Mouse (Mus musculus): ENCODE results near the gene Mllt3. TPM values are rescaled to one million over a fixed set of nuclear protein-coding genes. Genes with fewer than 3 reads are reported as not detected.

Mllt3 gene
- polyA plus RNA-seq, 1 experiment from 2014 or later, result 74.9 TPM

DNA sequence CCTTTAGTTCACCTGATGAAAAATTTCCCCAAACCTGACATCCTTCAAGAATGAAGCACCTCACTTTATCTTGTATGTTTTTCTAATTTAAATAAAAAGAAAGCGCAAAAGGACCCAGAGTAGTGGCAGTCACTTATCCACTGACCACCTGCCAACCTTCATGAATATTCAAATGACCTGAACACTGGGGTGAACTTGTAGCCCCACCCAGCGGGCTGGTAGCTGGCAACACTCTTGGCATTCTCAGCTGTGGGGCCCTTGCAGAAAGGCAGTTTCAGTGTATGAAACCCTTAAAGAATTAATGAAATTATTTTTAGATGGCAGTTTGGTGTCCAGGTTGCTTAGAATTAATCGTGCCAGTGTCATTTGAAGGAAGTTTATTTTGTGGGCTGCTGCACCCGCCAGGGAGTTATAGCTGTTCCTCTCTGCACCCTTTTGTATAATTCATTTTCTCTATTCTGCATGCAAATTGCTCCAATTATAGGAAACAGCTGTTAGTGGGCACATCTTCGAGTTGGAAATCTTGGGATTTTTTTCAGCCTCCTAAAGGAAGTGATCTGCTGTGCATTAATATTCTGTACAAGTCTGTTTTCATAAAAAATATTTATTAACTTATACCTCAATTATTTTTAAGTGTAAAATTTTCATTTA is 149.8 kb downstream of the Mllt3 start:
- H3K27ac ChIP-seq (ENCODE audit: low read length), result no peak overlapping the region

DNA sequence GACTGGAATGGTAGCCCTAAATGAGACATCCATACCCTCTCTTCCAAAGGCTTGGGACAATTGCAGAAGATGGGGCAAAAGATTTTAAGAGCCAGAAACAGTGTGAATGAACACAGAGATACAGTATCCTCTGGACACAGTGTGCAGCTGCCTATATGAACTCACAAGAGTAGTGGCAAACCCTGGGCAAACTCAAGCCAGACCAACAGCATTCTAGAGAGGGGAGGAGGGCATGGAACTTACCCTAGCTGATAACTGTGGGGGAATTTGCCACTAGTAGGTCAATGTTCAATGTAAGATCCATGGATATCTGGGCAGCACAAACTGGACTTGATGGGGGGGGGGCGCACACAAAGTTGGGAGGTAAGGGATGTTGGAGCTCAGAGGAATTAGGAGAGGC is 151.2 kb downstream of the Mllt3 start:
- H3K27ac ChIP-seq (ENCODE audit: low read length), result no peak overlapping the region
- no peak overlapping the region for H3K4me2 ChIP-seq (ENCODE audit: low read length)
- H3K27me3 ChIP-seq (ENCODE audit: control insufficient read depth, insufficient read depth, low read depth, low read length), result no peaks in the 10 kb centered on the region
- no peak overlapping the region for H3K4me3 ChIP-seq (ENCODE audit: low read depth, low read length)
- no peaks in the 10 kb centered on the region for H3K36me3 ChIP-seq (ENCODE audit: control insufficient read depth, insufficient read depth, low read length)
- H3K9ac ChIP-seq (ENCODE audit: low read depth, low read length), result no peak overlapping the region
- no peak for ATAC-seq
- 100% methylated on average over 1 of the region's 1 CpGs for WGBS
- H3K9me3 ChIP-seq (replicated peaks; ENCODE audit: control insufficient read depth, low read length, poor library complexity, severe bottlenecking), result no peaks in the 10 kb centered on the region
- peaks cover 15% of the 10 kb centered on the region for H3K4me1 ChIP-seq (ENCODE audit: control insufficient read depth, insufficient read depth, low read length)

More for the DNA sequence above, 149.8 kb downstream of the Mllt3 start:
- ATAC-seq, result no peak
- Histone ChIP-seq H3K9me3 (replicated peaks; ENCODE audit: control insufficient read depth, low read length, poor library complexity, severe bottlenecking) (no peaks in the 10 kb centered on the region), H3K4me1 (ENCODE audit: control insufficient read depth, insufficient read depth, low read length) (peaks cover 19% of the 10 kb centered on the region), H3K4me3 (ENCODE audit: low read depth, low read length) (no peak overlapping the region), H3K27me3 (ENCODE audit: control insufficient read depth, insufficient read depth, low read depth, low read length) (no peaks in the 10 kb centered on the region), H3K4me2 (ENCODE audit: low read length) (no peak overlapping the region), H3K36me3 (ENCODE audit: control insufficient read depth, insufficient read depth, low read length) (no peaks in the 10 kb centered on the region), H3K9ac (ENCODE audit: low read depth, low read length) (no peak overlapping the region)
- 24% methylated on average over 5 of the region's 5 CpGs for WGBS

DNA sequence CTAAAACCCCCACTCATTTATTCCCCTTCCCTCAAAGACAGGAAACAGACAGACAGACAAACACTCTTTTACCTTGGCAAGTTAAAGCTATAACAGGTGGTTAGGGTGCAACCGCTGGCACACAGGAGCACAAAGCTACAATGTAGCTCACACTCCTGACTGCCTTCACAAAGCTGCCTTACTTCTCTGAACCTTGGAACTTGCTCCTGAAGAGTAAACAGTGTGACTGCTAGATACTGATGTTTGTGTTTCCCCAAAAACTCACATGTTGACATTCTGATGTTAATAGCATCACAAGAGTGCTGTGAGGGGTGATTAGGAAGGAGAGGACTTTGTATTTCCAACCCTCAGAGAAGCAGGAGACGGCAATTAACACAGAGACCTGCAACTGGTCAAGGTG is 151.6 kb downstream of the Mllt3 start:
- H3K4me3 ChIP-seq (ENCODE audit: low read depth, low read length), result no peak overlapping the region
- no peak for ATAC-seq
- WGBS, result 95% methylated on average over 2 of the region's 2 CpGs
- no peak overlapping the region for H3K27ac ChIP-seq (ENCODE audit: low read length)
- H3K4me1 ChIP-seq (ENCODE audit: control insufficient read depth, insufficient read depth, low read length), result peaks cover 15% of the 10 kb centered on the region
- H3K9ac ChIP-seq (ENCODE audit: low read depth, low read length), result no peak overlapping the region
- no peaks in the 10 kb centered on the region for H3K36me3 ChIP-seq (ENCODE audit: control insufficient read depth, insufficient read depth, low read length)
- no peaks in the 10 kb centered on the region for H3K27me3 ChIP-seq (ENCODE audit: control insufficient read depth, insufficient read depth, low read depth, low read length)
- no peak overlapping the region for H3K4me2 ChIP-seq (ENCODE audit: low read length)
- H3K9me3 ChIP-seq (replicated peaks; ENCODE audit: control insufficient read depth, low read length, poor library complexity, severe bottlenecking), result no peaks in the 10 kb centered on the region

DNA sequence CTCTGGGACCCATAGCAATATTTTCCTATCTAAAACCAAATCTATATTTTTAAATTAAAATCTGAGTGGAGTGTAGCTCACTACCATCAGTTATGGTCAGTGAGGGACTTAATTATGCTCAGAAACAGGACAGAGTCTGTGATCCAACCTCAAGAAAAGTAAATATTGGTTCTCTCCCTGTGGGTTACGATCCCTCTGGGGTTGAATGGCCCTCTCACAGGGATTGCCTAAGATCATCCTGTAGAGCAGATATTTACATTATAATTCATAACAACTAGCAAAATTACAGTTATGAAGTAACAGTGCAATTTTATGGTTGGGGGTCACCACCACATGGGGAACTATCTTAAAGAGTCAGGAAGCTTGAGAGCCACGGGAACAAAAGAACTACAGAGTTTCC is 152.9 kb downstream of the Mllt3 start:
- no peak overlapping the region for H3K4me3 ChIP-seq (ENCODE audit: low read depth, low read length)
- WGBS, result 66% methylated on average over 2 of the region's 2 CpGs
- no peak overlapping the region for H3K4me2 ChIP-seq (ENCODE audit: low read length)
- no peak for ATAC-seq
- peaks cover 15% of the 10 kb centered on the region for H3K4me1 ChIP-seq (ENCODE audit: control insufficient read depth, insufficient read depth, low read length)
- H3K9me3 ChIP-seq (replicated peaks; ENCODE audit: control insufficient read depth, low read length, poor library complexity, severe bottlenecking), result no peaks in the 10 kb centered on the region
- H3K36me3 ChIP-seq (ENCODE audit: control insufficient read depth, insufficient read depth, low read length), result no peaks in the 10 kb centered on the region
- no peak overlapping the region for H3K27ac ChIP-seq (ENCODE audit: low read length)
- no peaks in the 10 kb centered on the region for H3K27me3 ChIP-seq (ENCODE audit: control insufficient read depth, insufficient read depth, low read depth, low read length)
- no peak overlapping the region for H3K9ac ChIP-seq (ENCODE audit: low read depth, low read length)

DNA sequence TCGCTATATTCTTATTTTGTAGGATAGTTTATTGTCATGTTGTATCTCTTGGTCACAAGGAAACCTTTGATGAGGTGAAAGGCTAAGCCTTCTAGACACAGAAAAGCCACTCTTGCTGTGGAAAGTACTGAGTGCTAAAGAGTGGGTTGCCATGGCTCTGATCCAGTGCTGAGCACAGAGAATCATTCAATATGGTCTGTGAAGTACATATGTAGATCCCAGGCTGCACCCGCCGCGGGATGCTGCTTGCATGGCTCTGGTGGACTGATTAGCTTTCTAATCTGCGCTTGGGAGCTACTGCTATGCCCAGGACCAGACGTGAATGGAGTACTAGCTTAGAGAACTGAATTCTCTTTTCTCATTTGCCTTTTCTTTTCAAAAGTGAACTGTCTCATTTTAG is 154.5 kb downstream of the Mllt3 start:
- H3K9ac ChIP-seq (ENCODE audit: low read depth, low read length), result no peak overlapping the region
- ATAC-seq, result no peak
- 68% methylated on average over 6 of the region's 6 CpGs for WGBS

DNA sequence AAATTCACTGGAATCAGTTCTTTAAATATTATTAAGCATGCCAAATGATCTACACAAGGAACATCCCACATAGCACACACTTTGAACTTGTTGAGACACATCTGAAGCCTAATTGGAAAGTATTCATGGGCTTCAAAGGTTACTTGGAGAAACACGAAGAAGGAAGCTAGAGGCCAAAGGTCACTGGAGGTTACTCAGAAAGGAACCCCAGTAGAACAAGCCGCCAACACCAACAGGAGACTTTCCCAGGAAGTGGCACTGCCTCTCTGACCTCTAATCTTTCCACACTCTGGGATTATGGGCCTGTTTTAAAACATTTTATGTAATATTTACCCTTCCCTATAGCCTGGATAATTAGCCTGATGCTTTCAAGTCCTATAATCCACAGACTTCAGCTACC is 162.6 kb downstream of the Mllt3 start:
- ATAC-seq, result no peak

More for the DNA sequence above, 154.5 kb downstream of the Mllt3 start:
- Histone ChIP-seq H3K4me1 (ENCODE audit: control insufficient read depth, insufficient read depth, low read length) (peaks cover 10% of the 10 kb centered on the region), H3K4me3 (ENCODE audit: low read depth, low read length) (no peak overlapping the region), H3K4me2 (ENCODE audit: low read length) (no peak overlapping the region), H3K9me3 (replicated peaks; ENCODE audit: control insufficient read depth, low read length, poor library complexity, severe bottlenecking) (no peaks in the 10 kb centered on the region), H3K27me3 (ENCODE audit: control insufficient read depth, insufficient read depth, low read depth, low read length) (no peaks in the 10 kb centered on the region), H3K27ac (ENCODE audit: low read length) (no peak overlapping the region), H3K36me3 (ENCODE audit: control insufficient read depth, insufficient read depth, low read length) (no peaks in the 10 kb centered on the region)

DNA sequence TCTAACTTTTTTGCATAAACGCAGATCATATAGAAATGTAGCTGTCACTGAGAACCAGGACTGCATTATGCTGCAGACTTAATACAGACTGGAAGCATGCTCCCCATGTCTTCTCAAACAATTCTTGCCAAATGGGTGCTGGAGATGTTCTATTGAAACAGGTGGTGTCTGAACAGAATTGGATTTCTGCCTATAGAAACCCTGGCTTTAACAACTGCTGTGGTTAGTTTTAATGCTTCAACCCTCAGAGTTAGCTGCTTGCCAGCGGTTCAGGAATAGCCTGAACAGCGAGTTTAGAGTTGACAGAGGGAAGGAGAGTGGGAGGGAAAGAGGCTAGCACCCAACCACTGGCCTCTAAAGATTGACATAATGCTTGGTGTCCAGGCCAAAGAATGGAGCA is 166.6 kb downstream of the Mllt3 start:
- Histone ChIP-seq H3K4me2 (ENCODE audit: low read length) (no peak overlapping the region), H3K4me1 (ENCODE audit: control insufficient read depth, insufficient read depth, low read length) (peaks cover 16% of the 10 kb centered on the region), H3K27ac (ENCODE audit: low read length) (no peak overlapping the region), H3K9ac (ENCODE audit: low read depth, low read length) (no peak overlapping the region), H3K36me3 (ENCODE audit: control insufficient read depth, insufficient read depth, low read length) (no peaks in the 10 kb centered on the region), H3K4me3 (ENCODE audit: low read depth, low read length) (no peak overlapping the region), H3K9me3 (replicated peaks; ENCODE audit: control insufficient read depth, low read length, poor library complexity, severe bottlenecking) (no peaks in the 10 kb centered on the region), H3K27me3 (ENCODE audit: control insufficient read depth, insufficient read depth, low read depth, low read length) (no peaks in the 10 kb centered on the region)
- no peak for ATAC-seq
- 74% methylated on average over 3 of the region's 3 CpGs for WGBS

More for the DNA sequence above, 162.6 kb downstream of the Mllt3 start:
- WGBS, result 49% methylated on average over 2 of the region's 2 CpGs
- Histone ChIP-seq H3K4me1 (ENCODE audit: control insufficient read depth, insufficient read depth, low read length) (peaks cover 8% of the 10 kb centered on the region; the same call in 1 of the 2 replicates), H3K27me3 (ENCODE audit: control insufficient read depth, insufficient read depth, low read depth, low read length) (no peaks in the 10 kb centered on the region), H3K9ac (ENCODE audit: low read depth, low read length) (no peak overlapping the region), H3K36me3 (ENCODE audit: control insufficient read depth, insufficient read depth, low read length) (no peaks in the 10 kb centered on the region), H3K4me2 (ENCODE audit: low read length) (no peak overlapping the region), H3K9me3 (replicated peaks; ENCODE audit: control insufficient read depth, low read length, poor library complexity, severe bottlenecking) (no peaks in the 10 kb centered on the region), H3K27ac (ENCODE audit: low read length) (no peak overlapping the region), H3K4me3 (ENCODE audit: low read depth, low read length) (no peak overlapping the region)

DNA sequence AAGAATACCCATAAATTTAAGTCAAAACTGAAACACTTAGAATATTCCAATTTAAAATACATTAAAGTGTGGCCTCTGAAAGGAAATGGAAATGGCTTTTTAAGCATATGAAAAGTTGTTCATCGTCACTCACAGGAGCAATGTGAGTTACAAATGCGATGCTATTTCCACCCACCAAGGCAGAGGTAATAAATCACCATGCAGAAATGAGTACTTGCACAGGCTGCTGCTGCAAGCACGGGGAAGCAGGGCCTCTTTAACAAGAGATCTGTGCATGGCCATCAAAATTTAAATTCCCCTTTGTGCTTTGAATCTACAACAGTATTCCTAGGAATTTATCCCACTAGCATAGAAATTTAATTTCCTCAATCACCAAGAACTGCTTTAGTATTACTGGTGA is 167.3 kb downstream of the Mllt3 start:
- WGBS, result 58% methylated on average over 3 of the region's 3 CpGs
- H3K27me3 ChIP-seq (ENCODE audit: control insufficient read depth, insufficient read depth, low read depth, low read length), result no peaks in the 10 kb centered on the region
- no peaks in the 10 kb centered on the region for H3K9me3 ChIP-seq (replicated peaks; ENCODE audit: control insufficient read depth, low read length, poor library complexity, severe bottlenecking)
- no peak overlapping the region for H3K27ac ChIP-seq (ENCODE audit: low read length)
- no peaks in the 10 kb centered on the region for H3K36me3 ChIP-seq (ENCODE audit: control insufficient read depth, insufficient read depth, low read length)
- no peak overlapping the region for H3K9ac ChIP-seq (ENCODE audit: low read depth, low read length)
- H3K4me1 ChIP-seq (ENCODE audit: control insufficient read depth, insufficient read depth, low read length), result peaks cover 16% of the 10 kb centered on the region
- H3K4me2 ChIP-seq (ENCODE audit: low read length), result no peak overlapping the region
- no peak for ATAC-seq
- H3K4me3 ChIP-seq (ENCODE audit: low read depth, low read length), result no peak overlapping the region

DNA sequence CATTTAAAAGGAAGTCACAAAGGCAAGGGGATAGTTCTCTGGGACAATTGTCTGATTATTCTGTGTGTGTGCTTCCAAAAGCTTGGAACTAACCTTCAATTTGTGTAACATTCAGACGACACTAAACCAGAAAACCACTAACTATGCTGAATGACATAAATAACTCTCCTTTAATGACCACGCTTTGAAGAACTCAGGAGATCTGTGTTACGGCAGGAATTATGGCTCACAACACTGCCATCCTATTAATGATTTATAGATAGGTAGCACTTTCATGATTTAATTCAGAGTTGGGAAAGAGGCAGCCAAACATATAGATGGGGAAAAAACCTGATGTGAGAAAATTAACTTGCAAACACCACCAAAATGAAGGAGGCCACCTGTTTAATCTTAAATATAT is 168.1 kb downstream of the Mllt3 start:
- whole genome bisulfite sequencing, result 75% methylated on average over 3 of the region's 3 CpGs
- no peaks in the 10 kb centered on the region for H3K36me3 ChIP-seq (ENCODE audit: control insufficient read depth, insufficient read depth, low read length)
- no peaks in the 10 kb centered on the region for H3K27me3 ChIP-seq (ENCODE audit: control insufficient read depth, insufficient read depth, low read depth, low read length)
- no peak overlapping the region for H3K4me2 ChIP-seq (ENCODE audit: low read length)
- H3K4me1 ChIP-seq (ENCODE audit: control insufficient read depth, insufficient read depth, low read length), result peaks cover 16% of the 10 kb centered on the region
- no peak overlapping the region for H3K9ac ChIP-seq (ENCODE audit: low read depth, low read length)
- H3K4me3 ChIP-seq (ENCODE audit: low read depth, low read length), result no peak overlapping the region
- no peak overlapping the region for H3K27ac ChIP-seq (ENCODE audit: low read length)
- no peaks in the 10 kb centered on the region for H3K9me3 ChIP-seq (replicated peaks; ENCODE audit: control insufficient read depth, low read length, poor library complexity, severe bottlenecking)
- no peak for ATAC-seq

Data from midbrain, embryonic 16.5 days (tissue).